Mouse (Mus musculus) forebrain, postnatal 0 days (tissue): ENCODE results near the gene Mvk. TPM values are rescaled to one million over a fixed set of nuclear protein-coding genes. Genes with fewer than 3 reads are reported as not detected.

Experiments
- ATAC-seq: fragments of 200-750 bp; cut with Nextera tagmentation; 2 replicates; pipeline ENCODE4 v1.8.0; 2017; ENCODE audit warnings: mild to moderate bottlenecking, moderate library complexity
- DNase-seq: peaks from one replicate; pipeline ENCODE4 v3.0.0-alpha.2; 2015
- H3K27ac ChIP-seq: fragments of 300-500 bp; sonication (generic); 2 replicates; pipeline ENCODE4 v1.5.1; 2014; ENCODE audit warnings: low read depth, mild to moderate bottlenecking, antibody characterized with exemption, low read length, moderate library complexity, mixed read lengths
- H3K27me3 ChIP-seq: fragments of 300-500 bp; sonication (generic); 2 replicates; pipeline ENCODE4 v1.6.1; 2014; ENCODE audit warnings: mild to moderate bottlenecking, low read length, mixed read lengths; ENCODE audit not compliant: insufficient read depth
- H3K36me3 ChIP-seq: fragments of 300-500 bp; sonication (generic); 2 replicates; pipeline ENCODE4 v1.6.1; 2014; ENCODE audit warnings: mild to moderate bottlenecking, moderate library complexity; ENCODE audit not compliant: insufficient read depth
- H3K4me1 ChIP-seq: fragments of 300-500 bp; sonication (generic); 2 replicates; pipeline ENCODE4 v1.6.1; 2014; ENCODE audit warnings: antibody characterized with exemption; ENCODE audit not compliant: insufficient read depth
- H3K4me2 ChIP-seq: fragments of 300-500 bp; sonication (generic); 2 replicates; pipeline ENCODE4 v1.6.1; 2014; ENCODE audit warnings: low read depth, mild to moderate bottlenecking, moderate library complexity
- H3K4me3 ChIP-seq: fragments of 300-500 bp; sonication (generic); 2 replicates; pipeline ENCODE4 v1.5.1; 2014; ENCODE audit warnings: low read depth, low read length, mixed read lengths
- H3K9ac ChIP-seq: fragments of 300-500 bp; sonication (generic); 2 replicates; pipeline ENCODE4 v1.6.1; 2014; ENCODE audit warnings: mild to moderate bottlenecking
- H3K9me3 ChIP-seq: fragments of 300-500 bp; sonication (generic); 2 replicates; pipeline ENCODE4 v1.6.1; 2016; ENCODE audit warnings: low read length
- CTCF ChIP-seq: sonication (generic); IDR thresholded peaks from 2 replicates; pipeline ENCODE4 v1.5.1; 2016; ENCODE audit warnings: antibody characterized with exemption, control low read depth, low read depth
- WGBS: fragments of 180-500 bp; shearing (Covaris S2); extraction: QIAGEN DNeasy Blood & Tissue Kit; methylation state at CpG from one replicate; pipeline ENCODE4 v1.1.7; 2014; 5-methylcytosine and 5-hydroxymethylcytosine counted together
- polyA plus RNA-seq: library from polyadenylated mRNA; unstranded; fragments of >200 nt; fragmentation: Nextera tagmentation; extraction: Ambion mirVana; gene quantifications from 2 replicates; pipeline ENCODE4 v1.2.1, GENCODE M21; 2015
- total RNA-seq: library from RNA; depleted of rRNA; stranded (reverse); fragments of >200 nt; gene quantifications from 2 replicates; pipeline ENCODE4 v1.2.3, GENCODE M21; 2014

The Mvk gene
- total and polyA plus RNA-seq, 2 experiments from 2014 or later: 65.7 to 99.3 TPM

DNA sequence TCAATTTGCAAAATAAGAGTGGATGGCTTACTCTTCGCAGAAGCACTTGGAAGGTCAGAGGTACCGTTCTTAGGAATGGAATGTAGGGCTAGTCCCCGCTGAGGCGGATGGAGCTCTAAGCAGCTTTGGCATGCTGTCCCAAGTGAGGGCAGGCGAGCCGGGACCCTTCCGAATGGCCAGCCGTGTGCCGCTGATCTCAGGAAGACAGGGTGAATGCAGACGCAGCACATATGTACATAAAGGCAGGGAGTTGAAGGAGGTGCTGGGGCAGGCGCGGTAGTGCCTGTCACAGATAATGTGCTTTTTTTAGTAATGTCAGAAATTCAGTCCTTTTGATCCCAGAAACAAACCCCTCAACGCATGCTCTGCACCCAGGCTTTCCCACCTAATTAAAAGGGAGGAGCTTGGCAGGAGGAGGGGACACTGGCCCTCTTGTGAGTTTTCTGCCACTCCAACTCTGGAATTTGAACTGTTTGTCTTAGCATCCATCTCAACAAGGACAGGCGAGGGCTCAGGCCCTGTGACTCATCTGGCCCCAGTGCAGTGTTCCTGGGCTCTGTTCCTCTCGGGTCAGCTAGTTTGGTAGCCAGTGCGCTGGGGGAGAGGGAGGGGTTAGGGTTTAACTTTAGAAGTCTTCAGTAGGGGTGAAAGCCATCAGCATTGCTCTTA is 30.9 kb upstream of the Mvk start:
- no peaks in the 10 kb centered on the region for H3K4me1 ChIP-seq
- H3K27me3 ChIP-seq: no peaks in the 10 kb centered on the region
- no peaks in the 10 kb centered on the region for H3K9me3 ChIP-seq
- no peak overlapping the region for H3K4me2 ChIP-seq
- ATAC-seq: no peak
- TF ChIP-seq CTCF: no peak
- no peak overlapping the region for H3K27ac ChIP-seq
- DNase-seq: no peak
- H3K4me3 ChIP-seq: no peak overlapping the region
- H3K9ac ChIP-seq: no peak overlapping the region
- 80% methylated on average over 16 of the region's 16 CpGs for WGBS
- H3K36me3 ChIP-seq: peaks cover 98% of the 10 kb centered on the region

DNA sequence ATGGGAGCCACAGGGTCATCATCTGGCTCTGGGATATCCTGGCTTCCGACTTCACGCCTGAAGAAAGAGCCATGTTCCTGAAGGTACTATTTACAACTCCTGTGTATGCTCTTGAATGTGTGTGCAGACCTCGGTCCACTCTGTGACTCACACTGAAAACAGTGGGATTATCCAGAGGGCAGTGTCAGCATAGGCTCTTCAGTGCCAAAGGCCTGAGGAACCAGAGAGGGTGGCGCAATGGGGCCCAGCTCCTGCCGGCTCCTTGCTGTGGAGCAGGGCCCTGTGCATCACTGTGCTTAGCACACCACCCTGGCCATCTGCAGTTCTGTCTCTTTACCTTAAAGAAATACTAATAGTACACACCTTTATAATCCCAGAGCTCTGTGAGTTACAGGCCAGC is 28.5 kb upstream of the Mvk start:
- WGBS: 92% methylated on average over 5 of the region's 5 CpGs
- Histone ChIP-seq H3K27ac (no peak overlapping the region), H3K4me3 (no peak overlapping the region), H3K4me2 (no peak overlapping the region), H3K9me3 (no peaks in the 10 kb centered on the region), H3K9ac (no peak overlapping the region), H3K27me3 (no peaks in the 10 kb centered on the region), H3K36me3 (peaks cover 97% of the 10 kb centered on the region), H3K4me1 (no peaks in the 10 kb centered on the region)
- no peak for ATAC-seq
- TF ChIP-seq CTCF: no peak
- no peak for DNase-seq

DNA sequence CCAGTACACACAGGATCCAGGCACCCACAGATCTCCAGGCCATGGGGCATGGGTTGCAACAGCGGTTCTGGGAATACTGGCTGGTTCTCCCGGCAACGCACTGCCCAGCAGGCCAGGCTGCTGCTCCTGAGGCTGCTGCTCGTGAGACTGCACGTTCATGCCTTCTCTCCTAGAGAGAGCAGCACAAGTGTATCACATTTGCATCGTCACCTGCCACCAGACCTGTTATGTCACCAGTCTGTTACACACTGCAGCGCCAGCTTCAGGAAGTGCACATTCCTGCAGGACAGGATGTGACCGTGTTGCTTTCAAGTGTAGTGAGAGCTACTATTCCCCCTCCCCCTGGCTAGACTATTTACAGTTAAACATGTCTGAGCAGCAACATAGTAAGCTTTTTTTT is 27.2 kb upstream of the Mvk start:
- DNase-seq (no peak), ATAC-seq (no peak)
- H3K4me2 ChIP-seq: no peak overlapping the region
- no peak overlapping the region for H3K9ac ChIP-seq
- H3K27me3 ChIP-seq: no peaks in the 10 kb centered on the region
- 89% methylated on average over 8 of the region's 8 CpGs for WGBS
- H3K4me3 ChIP-seq: no peak overlapping the region
- no peak; the same call in 1 of the 2 replicates for TF ChIP-seq CTCF
- no peaks in the 10 kb centered on the region for H3K4me1 ChIP-seq
- H3K36me3 ChIP-seq: peaks cover 93% of the 10 kb centered on the region
- no peak overlapping the region for H3K27ac ChIP-seq
- H3K9me3 ChIP-seq: no peaks in the 10 kb centered on the region

DNA sequence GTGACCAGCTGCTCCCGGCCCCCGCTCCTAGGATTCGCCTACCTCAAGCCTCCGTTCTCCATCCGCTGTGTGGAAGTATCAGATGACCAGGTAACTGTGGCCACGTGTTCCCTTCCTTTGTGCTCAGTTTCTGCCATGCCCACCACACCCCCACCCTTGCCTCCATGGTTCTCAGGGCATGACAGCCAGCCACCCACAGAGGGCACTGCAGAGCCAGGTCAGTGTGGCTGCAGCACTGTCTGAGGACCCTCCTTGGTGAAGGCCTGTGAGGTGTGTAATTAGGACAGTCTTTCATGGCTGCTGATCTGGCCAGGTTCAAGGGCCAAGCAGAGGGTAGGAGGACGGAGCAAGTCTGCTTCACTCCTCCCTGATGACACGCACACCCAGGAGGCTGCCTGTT is 25.5 kb upstream of the Mvk start:
- no peaks in the 10 kb centered on the region for H3K9me3 ChIP-seq
- peak; percentile 67 for TF ChIP-seq CTCF
- no peaks in the 10 kb centered on the region for H3K4me1 ChIP-seq
- peaks cover 76% of the 10 kb centered on the region for H3K36me3 ChIP-seq
- peak; percentile 59 for ATAC-seq
- DNase-seq: no peak
- no peak overlapping the region for H3K9ac ChIP-seq
- H3K27me3 ChIP-seq: no peaks in the 10 kb centered on the region
- no peak overlapping the region for H3K4me2 ChIP-seq
- H3K4me3 ChIP-seq: no peak overlapping the region
- H3K27ac ChIP-seq: no peak overlapping the region
- 88% methylated on average over 8 of the region's 8 CpGs for WGBS

DNA sequence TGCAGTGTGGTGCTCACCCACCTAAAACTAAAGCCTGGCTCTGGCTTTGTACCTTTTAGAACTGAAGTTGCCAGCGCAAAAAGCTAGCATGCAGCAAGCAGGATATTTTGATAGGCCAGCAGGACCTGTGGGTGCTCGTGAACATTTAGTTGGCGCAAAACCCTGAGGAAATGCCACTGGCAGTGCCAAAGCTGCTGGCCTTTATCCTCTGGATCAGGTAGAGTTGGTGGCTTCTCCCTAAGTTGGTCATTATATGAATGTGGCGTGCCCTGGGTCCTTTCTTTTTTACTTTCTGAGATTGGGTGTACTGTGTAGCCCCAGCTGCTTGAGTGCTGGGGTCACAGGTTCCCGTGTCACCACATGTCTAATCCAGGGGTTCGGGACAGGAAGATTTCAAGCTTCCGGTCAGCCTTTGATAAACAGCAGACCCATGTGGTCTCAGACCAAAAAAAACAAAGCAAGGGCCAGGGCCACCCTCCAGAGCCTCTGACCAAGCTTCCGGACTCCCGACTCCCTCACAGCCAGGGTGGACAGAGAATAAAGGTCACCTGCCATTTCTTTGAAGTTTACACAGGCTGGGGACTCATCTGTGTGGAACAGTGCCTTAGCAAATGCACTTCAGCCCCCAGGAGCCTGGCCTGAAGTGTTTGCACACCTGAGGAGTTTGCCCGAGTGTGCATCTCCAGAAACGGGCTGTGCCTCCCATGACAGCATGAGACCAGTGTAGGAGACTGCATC is 22.3 kb upstream of the Mvk start:
- H3K4me3 ChIP-seq: no peak overlapping the region
- no peak for DNase-seq
- H3K36me3 ChIP-seq: peaks cover 45% of the 10 kb centered on the region
- no peak for ATAC-seq
- H3K9me3 ChIP-seq: no peaks in the 10 kb centered on the region
- H3K4me2 ChIP-seq: no peak overlapping the region
- no peaks in the 10 kb centered on the region for H3K27me3 ChIP-seq
- no peak overlapping the region for H3K27ac ChIP-seq
- H3K4me1 ChIP-seq: no peaks in the 10 kb centered on the region
- 81% methylated on average over 11 of the region's 11 CpGs for WGBS
- H3K9ac ChIP-seq: no peak overlapping the region
- TF ChIP-seq CTCF: no peak

DNA sequence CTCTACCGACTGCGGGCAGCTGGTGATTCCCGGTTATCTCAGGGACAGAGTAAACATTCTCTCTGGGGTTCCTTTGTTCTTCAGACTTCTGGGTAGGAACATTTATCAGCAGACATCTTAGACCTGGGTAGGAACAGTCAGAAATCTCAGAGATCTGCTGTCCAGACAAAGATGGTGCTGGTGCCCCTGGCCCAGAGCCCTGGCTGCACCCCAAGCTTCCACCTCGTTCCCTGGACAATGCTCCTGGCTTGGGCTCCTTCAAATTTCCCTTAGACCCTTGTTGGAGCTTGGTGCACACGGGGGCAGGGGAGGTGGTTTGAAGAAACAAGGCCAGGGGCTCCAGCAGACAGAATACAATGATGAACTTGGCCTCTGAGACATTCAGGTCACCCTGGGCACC is 21.5 kb upstream of the Mvk start:
- Histone ChIP-seq H3K9me3 (no peaks in the 10 kb centered on the region), H3K27me3 (no peaks in the 10 kb centered on the region), H3K9ac (no peak overlapping the region), H3K4me2 (no peak overlapping the region), H3K4me3 (no peak overlapping the region), H3K27ac (no peak overlapping the region), H3K36me3 (peaks cover 37% of the 10 kb centered on the region), H3K4me1 (no peaks in the 10 kb centered on the region)
- ATAC-seq (no peak), DNase-seq (no peak)
- TF ChIP-seq CTCF: no peak
- 52% methylated on average over 5 of the region's 5 CpGs for WGBS

DNA sequence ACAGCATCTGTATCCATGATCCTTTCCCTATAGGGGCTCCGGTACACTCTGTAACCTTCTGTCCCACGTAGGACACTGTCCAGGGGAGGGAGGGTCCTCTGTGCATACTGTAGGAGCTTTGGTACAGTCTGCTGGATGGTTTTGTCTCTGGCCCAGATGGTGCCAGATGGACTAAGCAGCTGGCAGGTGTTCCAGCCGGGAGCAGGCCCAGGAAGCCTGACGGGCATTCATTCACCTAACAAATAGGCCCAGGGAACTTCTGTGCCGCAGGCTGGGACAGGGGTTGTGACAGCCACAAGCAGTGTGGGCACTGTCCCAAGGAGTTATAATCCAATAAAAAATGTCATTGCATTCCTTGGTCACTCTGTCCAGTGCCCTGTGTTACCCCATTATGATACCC is 20.1 kb upstream of the Mvk start:
- Histone ChIP-seq H3K27me3 (no peaks in the 10 kb centered on the region), H3K4me1 (no peaks in the 10 kb centered on the region), H3K9me3 (no peaks in the 10 kb centered on the region), H3K4me3 (no peak overlapping the region), H3K9ac (no peak overlapping the region), H3K4me2 (no peak overlapping the region), H3K36me3 (peaks cover 24% of the 10 kb centered on the region), H3K27ac (no peak overlapping the region)
- no peak for TF ChIP-seq CTCF
- DNase-seq (no peak), ATAC-seq (no peak)
- 57% methylated on average over 5 of the region's 5 CpGs for WGBS
